Mouse (Mus musculus): ENCODE results near the gene Duox2.

GRCm38 (mm10) chr2:122230395-122230794 lies 67.9 kb downstream of the Duox2 start:
- TF ChIP-seq CTCF (IDR thresholded peaks at IDR 0.05; ENCODE audit: borderline replicate concordance, insufficient read depth, low read length): no peak
- no peak for TF ChIP-seq POLR2A (IDR thresholded peaks at IDR 0.05; ENCODE audit: low read depth, low read length)

All from embryonic fibroblast, embryonic 13.5 days (primary cell).